Mouse (Mus musculus) heart, postnatal 0 days (tissue): ENCODE results near the gene Alg3.

Experiments
- CTCF ChIP-seq: IDR thresholded peaks from 2 replicates; pipeline ENCODE4 v1.5.1; 2016; ENCODE audit warnings: antibody characterized with exemption, control low read depth, low read depth
- EP300 ChIP-seq: IDR thresholded peaks from 2 replicates; pipeline ENCODE4 v1.6.1; 2016; ENCODE audit warnings: antibody characterized with exemption, low read depth

GRCm38 (mm10) chr16:20557381-20557780 is 54.2 kb downstream of the Alg3 start:
- TF ChIP-seq CTCF (no peak), EP300 (no peak)
